Mouse (Mus musculus): ENCODE measurements around the gene Hemk1. TPM values are rescaled to one million over a fixed set of nuclear protein-coding genes. Genes with fewer than 3 reads are reported as not detected.
"Not testable (repeated sequence)": the region's sequence is repeated elsewhere in the genome, so short reads cannot be mapped to it uniquely, and the experiment has no call there.

Gene Hemk1
- polyA plus RNA-seq, 1 experiment from 2014 or later = 11.3 TPM

GRCm38 (mm10) chr9:107308346-107309000 is 29.7 kb downstream of the Hemk1 start:
- ATAC-seq (ENCODE audit: insufficient read depth) (no peak), DNase-seq (no peak)
- TF ChIP-seq CTCF (IDR thresholded peaks at IDR 0.05; ENCODE audit: low read depth) = no peak
- H3K9me3 ChIP-seq (ENCODE audit: low read depth, low read length) = no peaks in the 10 kb centered on the region
- no peak overlapping the region for H3K9ac ChIP-seq
- H3K4me2 ChIP-seq = no peak overlapping the region
- H3K4me3 ChIP-seq (ENCODE audit: low read depth, low read length) = no peak overlapping the region
- H3K4me1 ChIP-seq (ENCODE audit: insufficient read depth) = peaks cover 11% of the 10 kb centered on the region; the same call in 1 of the 2 replicates
- WGBS = 79% methylated on average over 9 of the region's 9 CpGs
- no peaks in the 10 kb centered on the region for H3K36me3 ChIP-seq (ENCODE audit: insufficient read depth)
- H3K27me3 ChIP-seq (ENCODE audit: insufficient read depth, low read length) = no peaks in the 10 kb centered on the region
- peak overlapping the region; percentile 78 for H3K27ac ChIP-seq (ENCODE audit: low read depth)

- Histone ChIP-seq H3K9me3 (ENCODE audit: low read depth, low read length) (no peaks in the 10 kb centered on the region), H3K36me3 (ENCODE audit: insufficient read depth) (no peaks in the 10 kb centered on the region), H3K4me1 (ENCODE audit: insufficient read depth) (peaks cover 11% of the 10 kb centered on the region; the same call in 1 of the 2 replicates), H3K27ac (ENCODE audit: low read depth) (peak overlapping the region; percentile 78), H3K4me3 (ENCODE audit: low read depth, low read length) (no peak overlapping the region), H3K27me3 (ENCODE audit: insufficient read depth, low read length) (no peaks in the 10 kb centered on the region), H3K9ac (no peak overlapping the region), H3K4me2 (no peak overlapping the region)
- ATAC-seq (ENCODE audit: insufficient read depth) (peak; percentile 64), DNase-seq (peak; percentile 59)
- TF ChIP-seq CTCF (IDR thresholded peaks at IDR 0.05; ENCODE audit: low read depth) = no peak
- 29% methylated on average over 12 of the region's 12 CpGs for WGBS
Observed at GRCm38 (mm10) chr9:107307886-107308285, 30.3 kb downstream of the Hemk1 start.

GRCm38 (mm10) chr9:107307099-107307872 is 30.9 kb downstream of the Hemk1 start:
- ATAC-seq (ENCODE audit: insufficient read depth) = peak; percentile 15; the same call in 1 of the 2 replicates
- 58% methylated on average over 11 of the region's 11 CpGs for WGBS

GRCm38 (mm10) chr9:107306673-107307072 is 31.5 kb downstream of the Hemk1 start:
- H3K27ac ChIP-seq (ENCODE audit: low read depth); H3K27me3 ChIP-seq (ENCODE audit: insufficient read depth, low read length); H3K9ac ChIP-seq; ATAC-seq (ENCODE audit: insufficient read depth); H3K9me3 ChIP-seq (ENCODE audit: low read depth, low read length); H3K4me2 ChIP-seq; H3K36me3 ChIP-seq (ENCODE audit: insufficient read depth); DNase-seq; H3K4me3 ChIP-seq (ENCODE audit: low read depth, low read length): not testable (repeated sequence)
- TF ChIP-seq CTCF (IDR thresholded peaks at IDR 0.05; ENCODE audit: low read depth) = 0 out of 2 replicates have a peak, but pooled peaks have one; percentile 15
- H3K4me1 ChIP-seq (ENCODE audit: insufficient read depth) = peaks cover 11% of the 10 kb centered on the region; the same call in 1 of the 2 replicates
- WGBS = 100% methylated on average over 1 of the region's 1 CpGs

More at GRCm38 (mm10) chr9:107307099-107307872, 30.9 kb downstream of the Hemk1 start:
- DNase-seq = no peak
- no peak overlapping the region for H3K9ac ChIP-seq
- H3K36me3 ChIP-seq (ENCODE audit: insufficient read depth) = no peaks in the 10 kb centered on the region
- no peak; the same call in 1 of the 2 replicates for TF ChIP-seq CTCF (IDR thresholded peaks at IDR 0.05; ENCODE audit: low read depth)
- H3K27ac ChIP-seq (ENCODE audit: low read depth) = peak overlapping the region; percentile 78; the same call in 1 of the 2 replicates
- no peaks in the 10 kb centered on the region for H3K27me3 ChIP-seq (ENCODE audit: insufficient read depth, low read length)
- H3K4me1 ChIP-seq (ENCODE audit: insufficient read depth) = peaks cover 11% of the 10 kb centered on the region; the same call in 1 of the 2 replicates
- H3K9me3 ChIP-seq (ENCODE audit: low read depth, low read length) = no peaks in the 10 kb centered on the region
- H3K4me3 ChIP-seq (ENCODE audit: low read depth, low read length) = no peak overlapping the region
- H3K4me2 ChIP-seq = no peak overlapping the region

- H3K9me3 ChIP-seq (ENCODE audit: low read depth, low read length) = no peaks in the 10 kb centered on the region
- no peak overlapping the region for H3K4me2 ChIP-seq
- no peak overlapping the region for H3K4me3 ChIP-seq (ENCODE audit: low read depth, low read length)
- H3K27me3 ChIP-seq (ENCODE audit: insufficient read depth, low read length) = no peaks in the 10 kb centered on the region
- 0 out of 2 replicates have a peak, but pooled peaks have one; percentile 12 for ATAC-seq (ENCODE audit: insufficient read depth)
- peaks cover 11% of the 10 kb centered on the region; the same call in 1 of the 2 replicates for H3K4me1 ChIP-seq (ENCODE audit: insufficient read depth)
- H3K36me3 ChIP-seq (ENCODE audit: insufficient read depth) = peaks cover 13% of the 10 kb centered on the region
- WGBS = 44% methylated on average over 13 of the region's 13 CpGs
- no peak overlapping the region for H3K9ac ChIP-seq
- peak overlapping the region; percentile 81 for H3K27ac ChIP-seq (ENCODE audit: low read depth)
- TF ChIP-seq CTCF (IDR thresholded peaks at IDR 0.05; ENCODE audit: low read depth) = no peak
- peak; percentile 66 for DNase-seq
Observed at GRCm38 (mm10) chr9:107305601-107306542, 32.3 kb downstream of the Hemk1 start.

GRCm38 (mm10) chr9:107305012-107305411 is 33.1 kb downstream of the Hemk1 start:
- Histone ChIP-seq H3K27ac (ENCODE audit: low read depth) (peak overlapping the region; percentile 81; the same call in 1 of the 2 replicates), H3K36me3 (ENCODE audit: insufficient read depth) (peaks cover 20% of the 10 kb centered on the region), H3K9ac (no peak overlapping the region), H3K27me3 (ENCODE audit: insufficient read depth, low read length) (no peaks in the 10 kb centered on the region), H3K9me3 (ENCODE audit: low read depth, low read length) (no peaks in the 10 kb centered on the region), H3K4me2 (no peak overlapping the region), H3K4me1 (ENCODE audit: insufficient read depth) (peaks cover 11% of the 10 kb centered on the region; the same call in 1 of the 2 replicates), H3K4me3 (ENCODE audit: low read depth, low read length) (no peak overlapping the region)
- no peak for DNase-seq
- no peak for TF ChIP-seq CTCF (IDR thresholded peaks at IDR 0.05; ENCODE audit: low read depth)
- ATAC-seq (ENCODE audit: insufficient read depth) = no peak
- 77% methylated on average over 4 of the region's 4 CpGs for WGBS

Data from lung, embryonic 14.5 days (tissue).